Mouse (Mus musculus) hindbrain, embryonic 11.5 days (tissue): ENCODE results near the gene Ceacam18. TPM values are rescaled to one million over a fixed set of nuclear protein-coding genes. Genes with fewer than 3 reads are reported as not detected.
"Not testable (repeated sequence)": the region's sequence is repeated elsewhere in the genome, so short reads cannot be mapped to it uniquely, and the experiment has no call there.

Experiments
- ATAC-seq: fragments of 200-750 bp; cut with Nextera tagmentation; 2 replicates; pipeline ENCODE4 v1.8.0; 2017; ENCODE audit warnings: mild to moderate bottlenecking, moderate TSS enrichment, moderate library complexity; ENCODE audit not compliant: low FRiP score
- DNase-seq: peaks from one replicate; pipeline ENCODE4 v3.0.0-alpha.2; 2015; ENCODE audit warnings: low spot score
- H3K27ac ChIP-seq: fragments of 300-500 bp; sonication (generic); 2 replicates; pipeline ENCODE4 v1.5.1; 2014; ENCODE audit warnings: mild to moderate bottlenecking, low read depth, low read length
- H3K27me3 ChIP-seq: fragments of 300-500 bp; sonication (generic); 2 replicates; pipeline ENCODE4 v1.6.1; 2014; ENCODE audit warnings: mild to moderate bottlenecking, low read length, moderate library complexity, mixed read lengths; ENCODE audit not compliant: control insufficient read depth, insufficient read depth
- H3K36me3 ChIP-seq: fragments of 300-500 bp; sonication (generic); 2 replicates; pipeline ENCODE4 v1.6.1; 2014; ENCODE audit warnings: mild to moderate bottlenecking, low read length, moderate library complexity, mixed read lengths; ENCODE audit not compliant: control insufficient read depth, insufficient read depth
- H3K4me1 ChIP-seq: fragments of 300-500 bp; sonication (generic); replicated peaks from 2 replicates; pipeline ENCODE4 v1.6.1; 2014; ENCODE audit warnings: low read length, mixed read lengths; ENCODE audit not compliant: control insufficient read depth, insufficient read depth
- H3K4me2 ChIP-seq: fragments of 300-500 bp; sonication (generic); replicated peaks from 2 replicates; pipeline ENCODE4 v1.6.1; 2014; ENCODE audit warnings: mild to moderate bottlenecking, low read depth, low read length
- H3K4me3 ChIP-seq: fragments of 300-500 bp; sonication (generic); 2 replicates; pipeline ENCODE4 v1.5.1; 2014; ENCODE audit warnings: low read depth, low read length
- H3K9ac ChIP-seq: fragments of 300-500 bp; sonication (generic); 2 replicates; pipeline ENCODE4 v1.6.1; 2014; ENCODE audit warnings: low read depth, low read length
- H3K9me3 ChIP-seq: fragments of 300-500 bp; sonication (generic); 2 replicates; pipeline ENCODE4 v1.6.1; 2016; ENCODE audit warnings: low read length; ENCODE audit not compliant: control insufficient read depth
- WGBS: fragments of 180-500 bp; shearing (Covaris S2); extraction: QIAGEN DNeasy Blood & Tissue Kit; methylation state at CpG from one replicate; pipeline ENCODE4 v1.1.7; 2014; 5-methylcytosine and 5-hydroxymethylcytosine counted together
- polyA plus RNA-seq: library from polyadenylated mRNA; unstranded; fragments of >200 nt; fragmentation: Nextera tagmentation; extraction: Ambion mirVana; gene quantifications from 2 replicates; pipeline ENCODE4 v1.2.1, GENCODE M21; 2014

The Ceacam18 gene
- polyA plus RNA-seq, 1 experiment from 2014 or later, result not detected

GRCm38 (mm10) chr7:43672581-43673260 is 38.2 kb downstream of the Ceacam18 start:
- DNase-seq (peak; percentile 34), ATAC-seq (no peak; the same call in 1 of the 2 replicates)
- WGBS, result 19% methylated on average over 10 of the region's 10 CpGs
- H3K9me3 ChIP-seq, result no peaks in the 10 kb centered on the region
- peak overlapping the region; percentile 46 for H3K4me2 ChIP-seq
- H3K9ac ChIP-seq, result peak overlapping the region; percentile 46
- H3K36me3 ChIP-seq, result peaks cover 20% of the 10 kb centered on the region
- peak overlapping the region; percentile 47 for H3K4me3 ChIP-seq
- H3K27me3 ChIP-seq, result no peaks in the 10 kb centered on the region
- H3K27ac ChIP-seq, result no peak overlapping the region
- peaks cover 2% of the 10 kb centered on the region; the same call in 1 of the 2 replicates for H3K4me1 ChIP-seq

DNA sequence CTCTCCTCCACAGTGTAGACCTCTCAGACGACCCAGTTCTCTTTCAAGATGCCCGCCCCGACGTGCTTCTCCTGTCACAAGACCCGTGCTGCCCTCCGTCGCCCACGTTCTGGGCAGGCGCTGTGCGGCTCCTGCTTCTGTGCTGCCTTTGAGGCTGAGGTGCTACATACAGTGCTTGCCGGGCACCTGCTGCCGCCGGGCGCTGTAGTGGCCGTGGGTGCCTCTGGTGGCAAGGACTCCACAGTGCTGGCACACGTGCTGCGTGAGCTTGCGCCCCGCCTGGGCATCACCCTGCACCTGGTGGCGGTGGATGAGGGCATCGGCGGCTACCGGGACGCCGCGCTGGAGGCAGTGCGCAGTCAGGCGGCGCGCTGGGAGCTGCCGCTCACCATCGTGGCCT is 40.6 kb downstream of the Ceacam18 start:
- WGBS, result 92% methylated on average over 31 of the region's 32 CpGs
- peaks cover 2% of the 10 kb centered on the region; the same call in 1 of the 2 replicates for H3K4me1 ChIP-seq

DNA sequence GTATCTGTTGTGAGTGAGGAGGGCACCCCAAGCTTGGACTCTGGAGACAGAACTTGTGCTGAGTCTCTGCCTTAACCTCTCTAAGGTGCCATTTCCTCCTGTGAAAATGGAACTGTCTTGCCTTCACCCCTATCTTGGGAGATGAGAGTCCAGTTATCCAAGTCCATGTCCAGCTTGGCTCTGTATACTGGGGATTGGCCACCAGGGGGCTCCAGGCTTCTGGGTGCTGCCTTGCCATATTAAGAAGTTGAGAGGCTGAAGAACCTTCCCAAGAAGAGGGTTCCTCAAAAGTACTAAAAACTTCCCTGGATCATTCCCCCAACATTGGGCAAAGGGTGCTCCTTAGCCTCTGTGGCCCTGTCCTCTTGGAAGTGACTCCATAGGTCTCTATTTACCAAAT is 44.0 kb downstream of the Ceacam18 start:
- H3K4me2 ChIP-seq, result no peak overlapping the region
- no peaks in the 10 kb centered on the region for H3K4me1 ChIP-seq
- DNase-seq, result peak; percentile 59
- H3K36me3 ChIP-seq, result peaks cover 22% of the 10 kb centered on the region
- no peaks in the 10 kb centered on the region for H3K27me3 ChIP-seq
- no peak for ATAC-seq
- no peak overlapping the region for H3K4me3 ChIP-seq
- H3K9ac ChIP-seq, result no peak overlapping the region
- no peaks in the 10 kb centered on the region for H3K9me3 ChIP-seq
- no peak overlapping the region for H3K27ac ChIP-seq

More for the DNA sequence above, 40.6 kb downstream of the Ceacam18 start:
- DNase-seq (no peak), ATAC-seq (no peak)
- Histone ChIP-seq H3K4me3 (no peak overlapping the region), H3K9me3 (no peaks in the 10 kb centered on the region), H3K27ac (no peak overlapping the region), H3K36me3 (peaks cover 22% of the 10 kb centered on the region), H3K9ac (no peak overlapping the region), H3K27me3 (no peaks in the 10 kb centered on the region), H3K4me2 (no peak overlapping the region)

GRCm38 (mm10) chr7:43680960-43681359 is 46.5 kb downstream of the Ceacam18 start:
- Histone ChIP-seq H3K36me3 (peaks cover 17% of the 10 kb centered on the region), H3K9me3 (no peaks in the 10 kb centered on the region), H3K4me2 (no peak overlapping the region), H3K27me3 (no peaks in the 10 kb centered on the region), H3K4me3 (no peak overlapping the region), H3K9ac (no peak overlapping the region), H3K27ac (no peak overlapping the region), H3K4me1 (no peaks in the 10 kb centered on the region)
- DNase-seq (peak; percentile 78), ATAC-seq (peak; percentile 31; the same call in 1 of the 2 replicates)
- 27% methylated on average over 5 of the region's 5 CpGs for WGBS

DNA sequence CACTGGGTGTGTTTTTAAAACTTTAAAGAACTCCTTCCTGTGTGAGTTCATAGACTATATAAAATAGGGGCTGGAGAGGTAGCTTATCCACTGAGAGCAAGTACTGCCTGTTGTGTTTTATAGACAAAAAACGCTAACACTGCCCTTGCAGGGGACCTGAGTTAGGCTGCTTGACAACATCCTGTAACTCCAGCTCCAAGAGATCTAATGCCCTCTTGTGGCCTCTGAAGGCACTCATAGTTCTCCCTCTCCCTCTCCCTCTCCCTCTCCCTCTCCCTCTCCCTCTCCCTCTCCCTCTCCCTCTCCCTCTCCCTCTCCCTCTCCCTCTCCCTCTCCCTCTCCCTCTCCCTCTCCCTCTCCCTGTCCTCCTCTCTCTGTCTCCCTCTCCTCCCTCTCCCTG is 48.0 kb downstream of the Ceacam18 start:
- H3K27ac ChIP-seq, H3K9me3 ChIP-seq, H3K27me3 ChIP-seq, H3K4me3 ChIP-seq, H3K36me3 ChIP-seq, DNase-seq, ATAC-seq, H3K4me2 ChIP-seq, H3K9ac ChIP-seq, H3K4me1 ChIP-seq: not testable (repeated sequence)
- 27% methylated on average over 1 of the region's 1 CpGs for WGBS

DNA sequence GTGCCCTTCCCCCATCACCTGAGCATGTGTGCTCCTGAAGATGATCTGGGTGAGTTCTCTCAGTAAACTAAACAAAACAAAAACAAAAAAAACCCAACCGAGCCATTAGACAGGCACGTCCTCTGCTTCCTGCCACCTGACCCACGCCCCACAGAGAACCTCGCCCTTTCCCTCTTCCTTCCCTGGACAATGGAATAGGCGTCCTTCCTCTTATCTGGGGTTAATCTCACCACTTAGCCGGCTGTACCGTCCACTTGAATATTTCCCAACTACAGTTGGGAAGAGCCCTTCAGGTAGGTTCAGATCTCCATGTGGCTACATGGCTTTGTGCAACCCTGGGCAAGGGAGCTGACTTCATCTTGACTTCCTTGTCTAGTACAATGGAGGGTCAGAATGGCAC is 50.6 kb downstream of the Ceacam18 start:
- H3K36me3 ChIP-seq, result no peaks in the 10 kb centered on the region
- WGBS, result 77% methylated on average over 7 of the region's 7 CpGs
- no peaks in the 10 kb centered on the region for H3K4me1 ChIP-seq
- no peak overlapping the region for H3K27ac ChIP-seq
- no peaks in the 10 kb centered on the region for H3K9me3 ChIP-seq
- no peak overlapping the region for H3K4me3 ChIP-seq
- DNase-seq (no peak), ATAC-seq (no peak)
- H3K9ac ChIP-seq, result no peak overlapping the region
- H3K4me2 ChIP-seq, result no peak overlapping the region
- no peaks in the 10 kb centered on the region for H3K27me3 ChIP-seq

GRCm38 (mm10) chr7:43690118-43690517 is 55.6 kb downstream of the Ceacam18 start, which contains the start of gene Klk14:
Gene Klk14 (plus strand): TSS chr7:43690418.
- ATAC-seq (no peak), DNase-seq (no peak)
- H3K9me3 ChIP-seq, result no peaks in the 10 kb centered on the region
- H3K4me1 ChIP-seq, result no peaks in the 10 kb centered on the region
- no peaks in the 10 kb centered on the region for H3K27me3 ChIP-seq
- no peaks in the 10 kb centered on the region for H3K36me3 ChIP-seq
- H3K4me2 ChIP-seq, result no peak within 1 kb of the TSS
- no peak within 1 kb of the TSS for H3K4me3 ChIP-seq
- H3K9ac ChIP-seq, result no peak within 1 kb of the TSS
- no peak within 1 kb of the TSS for H3K27ac ChIP-seq

Other genes with a start within 250 kb of the Ceacam18 start
- not detected in 2 replicates for gene Siglecg, start 226.5 kb upstream of the Ceacam18 start, polyA plus RNA-seq
- not detected in 2 replicates for gene Lim2, start 207.0 kb upstream of the Ceacam18 start, polyA plus RNA-seq
- gene Nkg7, start 197.6 kb upstream of the Ceacam18 start, polyA plus RNA-seq, result 0.29 TPM in 1 of 2 replicates, not detected in the other
- gene Cldnd2, start 193.9 kb upstream of the Ceacam18 start, polyA plus RNA-seq, result not detected in 2 replicates
- gene Etfb, start 190.6 kb upstream of the Ceacam18 start, polyA plus RNA-seq, result 192 and 206 TPM in 2 replicates
- 0.31 TPM in 1 of 2 replicates, not detected in the other for gene Gm45233, start 190.6 kb upstream of the Ceacam18 start, polyA plus RNA-seq
- gene Vsig10l, start 171.6 kb upstream of the Ceacam18 start, polyA plus RNA-seq, result 2.6 and 2.8 TPM in 2 replicates
- 2.7 and 2.9 TPM in 2 replicates for gene Iglon5, start 144.6 kb upstream of the Ceacam18 start, polyA plus RNA-seq
- gene 4931406B18Rik, start 128.8 kb upstream of the Ceacam18 start, polyA plus RNA-seq, result not detected in 2 replicates
- 1.2 and 1.8 TPM in 2 replicates for gene Cd33, start 90.3 kb upstream of the Ceacam18 start, polyA plus RNA-seq
- 6.7 and 7.7 TPM in 2 replicates for gene Zfp658, start 72.5 kb upstream of the Ceacam18 start, polyA plus RNA-seq
- 17.1 and 18.5 TPM in 2 replicates for gene Zfp719, start 55.1 kb upstream of the Ceacam18 start, polyA plus RNA-seq
- gene Zfp819, start 27.5 kb upstream of the Ceacam18 start, polyA plus RNA-seq, result 0.43 and 1.3 TPM in 2 replicates
- 0.42 and 0.46 TPM in 2 replicates for gene Siglece, start 25.5 kb downstream of the Ceacam18 start, polyA plus RNA-seq
- 9.0 and 9.7 TPM in 2 replicates for gene Ctu1, start 37.3 kb downstream of the Ceacam18 start, polyA plus RNA-seq
- not detected in 2 replicates for gene Klk14, start 55.7 kb downstream of the Ceacam18 start, polyA plus RNA-seq
- 0.13 TPM in 1 of 2 replicates, not detected in the other for gene Klk13, start 77.9 kb downstream of the Ceacam18 start, polyA plus RNA-seq
- gene Klk12, start 134.2 kb downstream of the Ceacam18 start, polyA plus RNA-seq, result not detected in 2 replicates
- 0.14 TPM in 1 of 2 replicates, not detected in the other for gene Klk11, start 139.9 kb downstream of the Ceacam18 start, polyA plus RNA-seq
- gene Klk10, start 146.3 kb downstream of the Ceacam18 start, polyA plus RNA-seq, result 0.32 and 0.53 TPM in 2 replicates
- 0.23 TPM in 1 of 2 replicates, not detected in the other for gene Klk9, start 157.2 kb downstream of the Ceacam18 start, polyA plus RNA-seq
- 10.9 and 11.0 TPM in 2 replicates for gene Klk8, start 162.9 kb downstream of the Ceacam18 start, polyA plus RNA-seq
- 0.11 TPM in 1 of 2 replicates, not detected in the other for gene Klk7, start 176.6 kb downstream of the Ceacam18 start, polyA plus RNA-seq
- gene Klk6, start 189.8 kb downstream of the Ceacam18 start, polyA plus RNA-seq, result not detected in 2 replicates
- 0.31 and 0.39 TPM in 2 replicates for gene Klk5, start 207.3 kb downstream of the Ceacam18 start, polyA plus RNA-seq
- 0.20 TPM in 1 of 2 replicates, not detected in the other for gene Klk4, start 246.5 kb downstream of the Ceacam18 start, polyA plus RNA-seq